Mouse (Mus musculus) lung, postnatal 0 days (tissue): ENCODE measurements around the gene Chaf1b.

Source experiments
- CTCF ChIP-seq: IDR thresholded peaks from 2 replicates; pipeline ENCODE4 v1.5.1; 2016; ENCODE audit warnings: antibody characterized with exemption, mild to moderate bottlenecking
- EP300 ChIP-seq: IDR thresholded peaks from 2 replicates; pipeline ENCODE4 v1.6.1; 2016; ENCODE audit warnings: antibody characterized with exemption, mild to moderate bottlenecking, control low read depth

DNA sequence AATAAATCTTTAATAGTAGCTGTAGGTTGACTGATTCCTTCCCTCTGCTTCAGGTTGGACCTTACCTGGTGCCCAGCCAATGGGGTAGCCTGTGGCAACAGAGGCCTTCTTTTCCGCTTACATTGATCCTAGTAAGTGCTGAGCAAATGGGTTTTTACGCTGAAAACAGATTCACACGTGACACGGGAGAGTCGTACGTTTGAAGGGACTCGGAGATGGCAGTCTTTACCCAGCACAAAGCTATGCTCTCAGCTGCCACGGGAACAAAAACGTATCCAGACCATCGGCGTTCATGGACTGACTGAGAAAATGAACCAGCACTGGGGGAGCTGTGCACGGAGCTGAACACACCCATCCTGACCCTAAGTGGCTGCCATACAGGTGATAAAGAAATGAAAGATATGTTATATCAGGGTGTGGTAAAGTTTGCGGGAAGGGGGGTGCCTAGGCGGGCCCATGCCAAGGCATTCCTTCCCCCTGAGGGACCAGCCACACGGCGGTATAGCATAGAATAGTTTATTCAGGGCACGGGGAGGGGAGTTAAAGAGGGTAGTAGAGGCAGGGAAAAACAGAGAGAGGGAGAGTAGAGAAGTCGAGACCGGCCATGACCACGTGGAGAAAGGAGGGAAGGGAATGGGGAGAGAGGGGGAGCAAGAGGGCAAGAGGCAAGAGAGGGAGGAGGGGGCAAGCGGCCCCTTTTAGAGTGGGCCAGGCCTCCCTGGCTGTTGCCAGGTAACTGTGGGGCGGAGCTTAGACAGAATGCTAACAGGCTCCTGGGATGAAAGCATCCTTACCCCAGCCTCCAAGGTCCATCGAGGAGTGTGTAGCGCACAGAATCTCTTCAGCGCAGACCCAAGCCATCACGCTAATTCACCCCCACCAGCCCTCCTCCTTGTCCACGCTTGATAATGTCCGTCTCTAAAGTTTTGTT lies 27.3 kb downstream of the Chaf1b start:
- no peak for TF ChIP-seq EP300
- no peak for TF ChIP-seq CTCF
